Mouse (Mus musculus) liver, embryonic 14.5 days (tissue): ENCODE data around the gene Lefty2. TPM values are rescaled to one million over a fixed set of nuclear protein-coding genes. Genes with fewer than 3 reads are reported as not detected.
A peak's percentile ranks its signal among the peaks of the same experiment; 100 is the strongest.

Experiments
- ATAC-seq: fragments of 200-750 bp; cut with Nextera tagmentation; 2 replicates; pipeline ENCODE4 v1.8.0; 2017; ENCODE audit warnings: moderate number of reproducible peaks, mild to moderate bottlenecking, moderate library complexity; ENCODE audit not compliant: insufficient read depth
- DNase-seq, 3 experiments: peaks; one replicate each; pipeline ENCODE4 v3.0.0-alpha.2; 2012 to 2013; ENCODE audit warnings: low read depth in 3 of 3, low spot score in 3 of 3
- H3K27ac ChIP-seq: fragments of 300-500 bp; sonication (generic); 2 replicates; pipeline ENCODE4 v1.5.1; 2014; ENCODE audit warnings: moderate library complexity, mild to moderate bottlenecking, control low read depth, inconsistent platforms
- H3K27me3 ChIP-seq: fragments of 300-500 bp; sonication (generic); 2 replicates; pipeline ENCODE4 v1.6.1; 2014; ENCODE audit warnings: mild to moderate bottlenecking, low read length, moderate library complexity; ENCODE audit not compliant: control insufficient read depth, insufficient read depth
- H3K36me3 ChIP-seq: fragments of 300-500 bp; sonication (generic); replicated peaks from 2 replicates; pipeline ENCODE4 v1.6.1; 2014; ENCODE audit warnings: low read depth; ENCODE audit not compliant: control insufficient read depth, insufficient read depth
- H3K4me1 ChIP-seq, 2 experiments: fragments of 200-500 bp in 1 of 2; fragments of 300-500 bp in 1 of 2; sonication (generic) in 1 of 2; replicated peaks; 2 replicates each; pipeline ENCODE4 v1.6.1; 2012 to 2014; ENCODE audit warnings: antibody characterized with exemption in 1 of 2, inconsistent platforms in 1 of 2, low read length in 1 of 2; ENCODE audit not compliant: control insufficient read depth in 2 of 2, insufficient read depth in 2 of 2
- H3K4me2 ChIP-seq: fragments of 300-500 bp; sonication (generic); 2 replicates; pipeline ENCODE4 v1.6.1; 2014; ENCODE audit warnings: low read depth, mild to moderate bottlenecking, control low read depth, moderate library complexity
- H3K4me3 ChIP-seq, 2 experiments: fragments of 200-500 bp in 1 of 2; fragments of 300-500 bp in 1 of 2; sonication (generic) in 1 of 2; 2 replicates each; pipeline ENCODE4 v1.5.1; 2012 to 2014; ENCODE audit warnings: low read depth in 2 of 2, low read length in 2 of 2, mild to moderate bottlenecking in 2 of 2, control low read depth in 1 of 2, inconsistent platforms in 1 of 2, moderate library complexity in 1 of 2; ENCODE audit not compliant: insufficient read depth in 1 of 2
- H3K9ac ChIP-seq: fragments of 300-500 bp; sonication (generic); replicated peaks from 2 replicates; pipeline ENCODE4 v1.6.1; 2014; ENCODE audit warnings: mild to moderate bottlenecking, control low read depth, moderate library complexity
- H3K9me3 ChIP-seq: fragments of 300-500 bp; sonication (generic); 2 replicates; pipeline ENCODE4 v1.6.1; 2016; ENCODE audit warnings: low read length, mixed read lengths; ENCODE audit not compliant: control insufficient read depth
- CTCF ChIP-seq: IDR thresholded peaks from 2 replicates; pipeline ENCODE4 v1.5.1; 2016; ENCODE audit warnings: antibody characterized with exemption, low read depth, control low read depth
- EP300 ChIP-seq: IDR thresholded peaks from 2 replicates; pipeline ENCODE4 v1.6.1; 2016; ENCODE audit warnings: antibody characterized with exemption, low read depth
- WGBS: fragments of 180-500 bp; shearing (Covaris S2); extraction: QIAGEN DNeasy Blood & Tissue Kit; methylation state at CpG from one replicate; pipeline ENCODE4 v1.1.7; 2014; ENCODE audit not compliant: insufficient replicate concordance; 5-methylcytosine and 5-hydroxymethylcytosine counted together
- polyA plus RNA-seq, 2 experiments: library from polyadenylated mRNA; depleted of rRNA in 1 of 2; stranded (reverse) in 1 of 2; unstranded in 1 of 2; fragments of >200 nt; fragmentation: Nextera tagmentation in 1 of 2; extraction: Ambion mirVana in 1 of 2; gene quantifications; 2 replicates each; pipeline versions ENCODE4 v1.2.1 to v1.2.3; 2012 to 2014

Lefty2 gene
- polyA plus RNA-seq, 2 experiments, result not detected

GRCm38 (mm10) chr1:180917053-180917452 is 24.1 kb downstream of the Lefty2 start:
- H3K9ac ChIP-seq, result no peak overlapping the region
- TF ChIP-seq CTCF, result no peak
- TF ChIP-seq EP300, result no peak
- no peak for ATAC-seq
- H3K9me3 ChIP-seq, result no peaks in the 10 kb centered on the region
- no peaks in the 10 kb centered on the region for H3K27me3 ChIP-seq
- H3K27ac ChIP-seq, result no peak overlapping the region
- H3K4me2 ChIP-seq, result no peak overlapping the region
- H3K36me3 ChIP-seq, result no peaks in the 10 kb centered on the region
- DNase-seq, result no peak
- H3K4me3 ChIP-seq, result no peak overlapping the region
- 13% methylated on average over 1 of the region's 1 CpGs for WGBS
- H3K4me1 ChIP-seq, result peaks cover 1 to 12% of the 10 kb centered on the region in 2 experiments; a peak in 2 of 4 replicates

GRCm38 (mm10) chr1:180919686-180920085 is 26.8 kb downstream of the Lefty2 start:
- H3K27ac ChIP-seq, result no peak overlapping the region
- no peak overlapping the region for H3K9ac ChIP-seq
- DNase-seq (peak in 1 of 3 experiments; percentile 59), ATAC-seq (peak; percentile 64)
- no peaks in the 10 kb centered on the region for H3K9me3 ChIP-seq
- H3K4me1 ChIP-seq, result peaks cover 0 to 7% of the 10 kb centered on the region in 2 experiments; a peak in 1 of 4 replicates
- H3K4me2 ChIP-seq, result no peak overlapping the region
- H3K36me3 ChIP-seq, result no peaks in the 10 kb centered on the region
- no peak overlapping the region for H3K4me3 ChIP-seq
- TF ChIP-seq EP300 (no peak), CTCF (peak; percentile 96)
- H3K27me3 ChIP-seq, result no peaks in the 10 kb centered on the region
- WGBS, result 26% methylated on average over 8 of the region's 8 CpGs

- DNase-seq (no peak), ATAC-seq (no peak)
- Histone ChIP-seq H3K36me3 (no peaks in the 10 kb centered on the region), H3K27me3 (no peaks in the 10 kb centered on the region), H3K4me1 (peaks cover 0 to 3% of the 10 kb centered on the region in 2 experiments; a peak in 1 of 4 replicates), H3K27ac (no peak overlapping the region), H3K9me3 (no peaks in the 10 kb centered on the region), H3K9ac (no peak overlapping the region), H3K4me2 (no peak overlapping the region), H3K4me3 (no peak overlapping the region)
- WGBS, result 28% methylated on average over 6 of the region's 6 CpGs
- TF ChIP-seq EP300 (no peak), CTCF (no peak)
Measured at GRCm38 (mm10) chr1:180922273-180923048, 29.6 kb downstream of the Lefty2 start.

- TF ChIP-seq EP300 (no peak), CTCF (no peak)
- Histone ChIP-seq H3K4me2 (no peak overlapping the region), H3K4me3 (no peak overlapping the region), H3K27me3 (peaks cover 3% of the 10 kb centered on the region; the same call in 1 of the 2 replicates), H3K9ac (no peak overlapping the region), H3K36me3 (no peaks in the 10 kb centered on the region), H3K9me3 (no peaks in the 10 kb centered on the region), H3K27ac (no peak overlapping the region), H3K4me1 (no peaks in the 10 kb centered on the region)
- 76% methylated on average over 2 of the region's 2 CpGs for WGBS
- ATAC-seq, result no peak
- DNase-seq, result no peak
Measured at GRCm38 (mm10) chr1:180924737-180925136, 31.8 kb downstream of the Lefty2 start.

- no peaks in the 10 kb centered on the region for H3K9me3 ChIP-seq
- H3K4me1 ChIP-seq, result no peaks in the 10 kb centered on the region
- no peak for TF ChIP-seq CTCF
- no peak for TF ChIP-seq EP300
- 48% methylated on average over 4 of the region's 4 CpGs for WGBS
- H3K4me2 ChIP-seq, result no peak overlapping the region
- H3K27ac ChIP-seq, result no peak overlapping the region
- ATAC-seq, result no peak
- H3K4me3 ChIP-seq, result no peak overlapping the region
- H3K9ac ChIP-seq, result no peak overlapping the region
- no peaks in the 10 kb centered on the region for H3K36me3 ChIP-seq
- DNase-seq, result no peak
- H3K27me3 ChIP-seq, result peaks cover 3% of the 10 kb centered on the region; the same call in 1 of the 2 replicates
Measured at GRCm38 (mm10) chr1:180926286-180926685, 33.4 kb downstream of the Lefty2 start.
